Mouse (Mus musculus) testis, adult 2 months (tissue): ENCODE data around the gene Clec11a. TPM values are rescaled to one million over a fixed set of nuclear protein-coding genes. Genes with fewer than 3 reads are reported as not detected.

ENCODE experiments used
- H3K27ac ChIP-seq: fragments of 200-500 bp; 2 replicates; pipeline ENCODE4 v1.5.1; 2012; ENCODE audit warnings: low read depth, low read length; ENCODE audit not compliant: control insufficient read depth, insufficient read depth
- H3K27me3 ChIP-seq: fragments of 200-500 bp; 2 replicates; pipeline ENCODE4 v1.6.1; 2012; ENCODE audit warnings: mild to moderate bottlenecking, low read length, moderate library complexity; ENCODE audit not compliant: control insufficient read depth, insufficient read depth
- H3K36me3 ChIP-seq: fragments of 200-500 bp; 2 replicates; pipeline ENCODE4 v1.6.1; 2012; ENCODE audit warnings: mild to moderate bottlenecking, low read length; ENCODE audit not compliant: control insufficient read depth, insufficient read depth
- H3K4me1 ChIP-seq: fragments of 200-500 bp; 2 replicates; pipeline ENCODE4 v1.6.1; 2012; ENCODE audit warnings: low read length; ENCODE audit not compliant: control insufficient read depth, insufficient read depth
- H3K4me3 ChIP-seq: fragments of 200-500 bp; 2 replicates; pipeline ENCODE4 v1.5.1; 2012; ENCODE audit warnings: low read depth, mild to moderate bottlenecking, low read length, moderate library complexity, mixed read lengths; ENCODE audit not compliant: control insufficient read depth
- CTCF ChIP-seq: fragments of 200-500 bp; IDR thresholded peaks from 2 replicates; pipeline ENCODE4 v1.5.1; 2012; ENCODE audit warnings: low read depth, mild to moderate bottlenecking, inconsistent platforms, low read length, moderate library complexity; ENCODE audit not compliant: control insufficient read depth, insufficient read depth, insufficient replicate concordance
- POLR2A ChIP-seq: fragments of 200-500 bp; IDR thresholded peaks from 2 replicates; pipeline ENCODE4 v1.6.1; 2012; ENCODE audit warnings: low read depth, mild to moderate bottlenecking, inconsistent platforms, low read length, moderate library complexity; ENCODE audit not compliant: control insufficient read depth
- polyA plus RNA-seq: library from polyadenylated mRNA; depleted of rRNA; stranded (reverse); fragments of >200 nt; gene quantifications from 2 replicates; pipeline ENCODE4 v1.2.3, GENCODE M21; 2012

Clec11a gene
- polyA plus RNA-seq, 1 experiment: 1.7 TPM

DNA sequence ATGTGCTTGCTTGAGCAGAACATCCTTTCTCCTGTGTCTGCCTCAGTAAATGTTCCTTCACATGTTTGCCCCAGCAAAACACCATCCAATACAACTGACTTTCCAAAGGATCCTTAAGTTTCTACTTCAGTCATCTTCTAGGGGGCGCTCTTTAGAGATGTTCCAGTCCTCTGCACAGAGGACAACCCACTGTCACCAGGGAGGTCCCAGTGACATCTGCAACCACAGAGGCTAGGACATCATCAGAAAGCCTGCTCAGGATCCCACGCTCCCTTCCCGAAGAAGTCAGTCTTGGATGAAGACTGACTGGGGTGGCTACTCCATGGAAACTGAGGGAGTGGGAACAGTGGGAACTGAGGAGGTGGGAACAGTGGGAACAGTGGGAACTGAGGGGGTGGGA is 31.2 kb downstream of the Clec11a start:
- Histone ChIP-seq H3K4me3 (no peak overlapping the region), H3K36me3 (no peaks in the 10 kb centered on the region), H3K27me3 (no peaks in the 10 kb centered on the region), H3K4me1 (no peaks in the 10 kb centered on the region; the same call in 1 of the 2 replicates), H3K27ac (no peak overlapping the region)
- no peak for TF ChIP-seq CTCF
- no peak for TF ChIP-seq POLR2A

DNA sequence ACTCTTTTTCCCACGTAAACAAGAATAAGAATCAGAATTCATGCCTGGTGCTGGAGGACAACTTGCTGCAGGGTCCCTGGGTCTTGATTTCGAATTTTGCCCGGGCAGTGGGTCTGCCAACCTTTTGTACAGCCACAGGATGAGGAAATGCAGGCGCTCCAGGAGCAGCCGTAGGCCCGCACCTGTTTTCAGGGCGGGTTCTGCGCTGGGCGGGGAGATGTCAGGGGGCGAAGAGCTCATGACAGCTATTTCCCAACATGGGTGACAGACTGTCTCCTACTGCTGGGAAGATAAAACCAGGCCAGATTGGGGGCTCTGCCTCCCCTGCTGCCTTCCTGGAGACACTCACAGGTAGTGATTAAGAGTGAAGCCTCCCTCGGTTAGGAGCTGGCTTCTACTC is 32.6 kb downstream of the Clec11a start:
- no peaks in the 10 kb centered on the region for H3K36me3 ChIP-seq
- H3K4me3 ChIP-seq: peak overlapping the region; percentile 22

DNA sequence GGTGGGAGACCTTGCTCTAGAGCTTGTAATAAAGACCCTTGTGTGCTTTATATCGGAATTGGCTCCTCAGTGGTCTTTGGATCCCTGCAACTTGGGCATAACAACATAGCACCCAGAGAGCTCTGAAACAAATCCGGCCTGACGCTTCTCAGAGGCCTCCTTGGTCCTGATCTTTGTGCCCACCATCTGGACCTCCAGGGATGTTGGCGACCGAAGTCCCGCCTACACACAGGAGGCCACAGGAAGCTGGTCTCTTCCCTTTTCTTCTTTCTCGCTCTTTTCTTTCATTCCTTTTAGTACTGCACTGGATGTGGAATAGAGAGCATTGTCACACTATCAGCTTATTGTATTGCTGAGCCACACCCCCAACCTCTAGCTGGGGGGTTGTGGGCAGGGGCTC is 33.3 kb downstream of the Clec11a start:
- H3K4me3 ChIP-seq: peak overlapping the region; percentile 22
- H3K27me3 ChIP-seq: no peaks in the 10 kb centered on the region
- no peaks in the 10 kb centered on the region; the same call in 1 of the 2 replicates for H3K4me1 ChIP-seq
- no peak overlapping the region for H3K27ac ChIP-seq
- H3K36me3 ChIP-seq: no peaks in the 10 kb centered on the region
- no peak for TF ChIP-seq POLR2A
- TF ChIP-seq CTCF: no peak

More for the DNA sequence above, 32.6 kb downstream of the Clec11a start:
- TF ChIP-seq CTCF: no peak
- no peak for TF ChIP-seq POLR2A
- Histone ChIP-seq H3K27me3 (no peaks in the 10 kb centered on the region), H3K27ac (no peak overlapping the region), H3K4me1 (no peaks in the 10 kb centered on the region; the same call in 1 of the 2 replicates)

DNA sequence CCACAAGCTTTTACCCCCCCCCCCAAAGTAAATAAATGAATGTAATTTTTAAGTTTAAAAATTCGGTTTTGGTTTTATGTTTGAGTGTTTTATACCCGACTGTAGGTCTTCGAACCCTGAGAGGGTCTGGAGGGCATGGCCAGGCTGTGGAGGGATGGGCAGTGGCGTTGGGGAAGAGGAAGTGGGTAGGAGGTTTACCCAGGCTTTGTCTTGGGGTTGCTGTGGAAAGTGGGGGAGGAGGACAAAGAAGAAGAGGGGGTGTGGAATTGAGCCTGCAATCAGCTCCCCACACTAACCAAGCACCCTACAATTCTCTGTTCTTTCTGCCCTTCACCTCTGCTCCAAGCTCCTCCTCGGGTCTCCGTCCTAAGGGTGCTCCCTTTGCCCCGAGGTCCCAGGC is 34.2 kb downstream of the Clec11a start:
- H3K4me3 ChIP-seq: peak overlapping the region; percentile 57
- no peaks in the 10 kb centered on the region for H3K27me3 ChIP-seq
- H3K27ac ChIP-seq: no peak overlapping the region
- no peaks in the 10 kb centered on the region for H3K36me3 ChIP-seq
- TF ChIP-seq POLR2A: no peak
- no peaks in the 10 kb centered on the region; the same call in 1 of the 2 replicates for H3K4me1 ChIP-seq

DNA sequence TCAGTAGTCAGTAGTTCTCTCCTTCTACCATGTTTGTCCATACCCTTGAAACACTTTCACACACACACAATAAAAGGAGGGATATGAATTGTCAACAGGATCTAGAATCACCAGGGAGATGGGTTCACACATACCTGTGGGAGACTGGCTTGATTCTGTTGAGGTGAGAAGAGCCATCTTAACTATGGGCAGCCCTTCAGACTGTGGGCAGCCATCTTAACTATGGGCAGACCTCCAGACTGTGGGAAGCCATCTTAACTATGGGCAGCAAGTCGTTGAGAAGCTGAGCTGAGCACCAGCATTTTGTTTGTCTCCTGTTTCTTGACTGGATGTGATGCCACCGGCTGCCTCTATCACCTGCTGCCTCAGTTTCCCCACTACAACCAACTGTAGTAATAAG is 35.4 kb downstream of the Clec11a start:
- Histone ChIP-seq H3K27me3 (no peaks in the 10 kb centered on the region), H3K36me3 (no peaks in the 10 kb centered on the region), H3K4me1 (no peaks in the 10 kb centered on the region; the same call in 1 of the 2 replicates), H3K4me3 (peak overlapping the region; percentile 70), H3K27ac (no peak overlapping the region)
- TF ChIP-seq POLR2A (no peak), CTCF (no peak)

DNA sequence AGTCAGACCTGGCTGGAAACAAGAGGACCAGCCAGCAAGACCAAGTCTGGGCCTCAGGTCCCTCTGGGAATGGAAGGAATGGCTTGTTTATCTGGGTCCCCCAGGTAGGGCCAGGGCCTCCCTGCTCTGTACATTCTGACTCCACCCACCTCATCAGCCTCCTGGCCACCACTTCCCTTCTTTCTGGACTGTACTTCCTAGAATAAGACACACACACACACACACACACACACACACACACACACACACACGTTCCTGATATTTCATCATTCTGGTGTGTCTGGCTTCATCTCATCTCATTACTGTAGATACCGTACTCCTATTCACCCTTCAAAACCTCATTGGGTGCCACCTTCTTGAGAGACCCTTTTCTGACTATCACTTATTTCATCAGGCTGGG is 37.3 kb downstream of the Clec11a start:
- Histone ChIP-seq H3K4me1 (no peaks in the 10 kb centered on the region; the same call in 1 of the 2 replicates), H3K27ac (no peak overlapping the region), H3K4me3 (no peak overlapping the region), H3K36me3 (no peaks in the 10 kb centered on the region), H3K27me3 (no peaks in the 10 kb centered on the region)
- TF ChIP-seq POLR2A (no peak), CTCF (no peak)

DNA sequence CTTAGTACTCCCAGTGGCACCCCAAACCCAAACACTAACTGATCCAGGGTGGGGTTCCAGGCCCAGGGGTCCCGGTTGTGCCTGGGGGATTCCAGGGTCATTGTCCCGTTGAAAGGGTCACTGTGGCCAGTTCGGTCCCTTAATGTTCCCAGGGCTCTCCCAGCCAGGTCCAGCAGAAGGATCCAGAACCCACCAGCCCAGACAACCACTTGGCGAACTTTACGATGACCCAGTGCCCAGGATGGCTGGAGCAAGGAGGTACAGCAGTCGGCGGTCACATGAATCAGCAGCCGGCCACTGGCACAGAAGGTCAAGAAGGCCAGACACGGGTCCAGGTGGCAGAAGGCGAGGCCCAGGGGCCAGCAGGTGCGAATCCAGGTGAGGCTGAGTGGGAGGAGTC is 38.6 kb downstream of the Clec11a start:
- Histone ChIP-seq H3K27ac (no peak overlapping the region), H3K36me3 (no peaks in the 10 kb centered on the region)

DNA sequence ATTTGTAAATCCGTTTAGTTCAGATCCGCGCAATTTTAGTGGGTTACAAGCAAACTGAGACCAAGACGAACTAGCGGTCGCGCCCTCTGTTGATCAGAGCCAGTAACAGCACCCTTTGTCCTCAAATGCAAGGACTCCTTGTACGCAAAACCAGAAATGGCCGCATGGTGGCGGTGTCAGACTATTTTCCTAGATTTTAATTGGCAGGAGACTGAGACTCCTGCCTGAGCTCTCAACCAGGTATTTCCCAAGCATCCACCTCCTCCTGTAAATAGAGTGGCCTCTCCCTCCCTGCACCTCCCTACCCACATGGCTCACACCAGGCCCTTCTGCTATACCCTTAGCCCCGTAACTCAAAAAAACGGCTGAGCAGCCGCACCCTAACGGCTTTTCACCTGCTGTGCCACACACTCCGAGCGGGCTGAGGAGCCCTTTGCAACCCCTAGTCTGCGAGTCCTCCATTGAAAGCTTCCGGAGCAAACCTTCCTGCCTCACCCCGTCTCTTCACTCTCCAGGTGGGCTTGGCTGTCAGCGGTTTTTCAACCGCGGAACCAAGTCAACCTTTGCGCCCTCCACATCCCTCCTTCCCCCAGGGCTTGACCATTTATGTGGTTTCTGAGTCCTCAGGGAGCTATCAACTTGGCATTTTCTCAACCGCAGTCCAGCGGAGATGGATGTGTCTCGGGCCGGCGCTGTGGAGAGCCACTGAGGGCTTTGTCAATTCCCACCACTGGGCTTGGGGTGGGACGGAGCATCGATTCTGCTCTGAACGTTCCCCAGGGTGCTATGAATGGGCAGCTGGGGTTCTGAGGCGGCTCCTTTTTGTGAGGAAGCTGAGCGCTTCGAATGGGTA is 43.7 kb downstream of the Clec11a start:
- Histone ChIP-seq H3K4me3 (peak overlapping the region; percentile 68), H3K36me3 (no peaks in the 10 kb centered on the region), H3K27ac (peak overlapping the region; percentile 15), H3K4me1 (peaks cover 9% of the 10 kb centered on the region), H3K27me3 (no peaks in the 10 kb centered on the region)
- no peak for TF ChIP-seq POLR2A
- TF ChIP-seq CTCF: peak; percentile 91

More for the DNA sequence above, 38.6 kb downstream of the Clec11a start:
- Histone ChIP-seq H3K27me3 (no peaks in the 10 kb centered on the region), H3K4me1 (peaks cover 3% of the 10 kb centered on the region), H3K4me3 (no peak overlapping the region)
- no peak for TF ChIP-seq CTCF
- no peak for TF ChIP-seq POLR2A
